Mouse (Mus musculus): ENCODE results near the gene Olfr94. TPM values are rescaled to one million over a fixed set of nuclear protein-coding genes. Genes with fewer than 3 reads are reported as not detected.

Gene Olfr94
- total and polyA plus RNA-seq, 2 experiments: not detected

DNA sequence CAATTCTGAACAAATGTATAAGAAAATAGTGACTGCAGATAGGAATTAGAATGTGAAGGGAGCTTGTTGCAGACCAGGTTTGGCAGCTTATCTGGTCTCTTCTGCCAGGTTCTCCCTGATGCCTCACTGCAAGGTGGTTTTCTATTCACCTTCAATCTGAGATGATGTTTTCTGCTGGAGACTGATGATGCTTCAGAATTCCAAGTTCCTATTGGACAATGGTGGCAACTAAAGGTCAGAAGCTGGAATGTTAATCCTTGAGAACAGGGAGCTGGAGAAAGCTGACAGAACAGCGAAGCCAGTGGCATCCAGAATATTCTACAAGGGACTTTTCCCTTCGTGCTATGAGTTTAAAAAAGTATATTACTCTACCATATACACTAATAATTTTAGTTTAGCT, 10.1 kb downstream of the Olfr94 start:
- H3K9ac ChIP-seq (ENCODE audit: low read depth, low read length): no peak overlapping the region
- H3K27ac ChIP-seq (replicated peaks; ENCODE audit: insufficient read depth, low read depth, low read length): no peak overlapping the region
- 49% methylated on average over 2 of the region's 2 CpGs for WGBS
- no peaks in the 10 kb centered on the region for H3K27me3 ChIP-seq (ENCODE audit: control insufficient read depth, insufficient read depth, low read length)
- peak; percentile 47 for DNase-seq (ENCODE audit: extremely low read depth, low read depth, low spot score)
- H3K79me2 ChIP-seq (ENCODE audit: control insufficient read depth, insufficient read depth, low read length): no peaks in the 10 kb centered on the region
- TF ChIP-seq CTCF (IDR thresholded peaks at IDR 0.05; ENCODE audit: low read depth, low read length) (no peak), POLR2A (IDR thresholded peaks at IDR 0.05; ENCODE audit: extremely low read depth, insufficient read depth, low read length) (no peak)
- no peaks in the 10 kb centered on the region for H3K36me3 ChIP-seq (ENCODE audit: control insufficient read depth, insufficient read depth, low read length)
- no peak overlapping the region for H3K4me3 ChIP-seq (ENCODE audit: insufficient read depth, low read depth, low read length)
- peaks cover 9% of the 10 kb centered on the region; the same call in 1 of the 2 replicates for H3K4me1 ChIP-seq (ENCODE audit: control insufficient read depth, insufficient read depth, low read length)

DNA sequence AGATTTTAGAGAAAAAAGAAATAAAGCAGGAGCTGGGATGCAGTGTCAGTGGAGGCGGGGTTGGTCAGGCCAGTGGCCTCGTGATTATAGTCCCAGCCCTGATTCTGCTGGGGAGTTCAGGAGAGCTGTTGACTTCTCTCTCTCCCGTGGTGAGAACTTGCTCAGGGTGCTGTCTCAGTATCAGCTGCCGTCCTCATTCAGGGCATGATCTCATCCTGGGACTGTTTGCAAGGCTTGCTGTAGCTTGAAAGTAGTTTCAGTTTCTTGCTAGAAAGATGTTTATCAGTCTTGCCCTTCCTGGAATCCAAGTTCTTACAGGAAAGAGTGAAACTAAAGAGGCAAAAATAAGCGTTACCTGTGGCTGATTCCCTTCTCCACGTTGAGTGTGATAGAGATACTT, 15.3 kb downstream of the Olfr94 start:
- Histone ChIP-seq H3K79me2 (ENCODE audit: control insufficient read depth, insufficient read depth, low read length) (no peaks in the 10 kb centered on the region), H3K36me3 (ENCODE audit: control insufficient read depth, insufficient read depth, low read length) (no peaks in the 10 kb centered on the region), H3K4me3 (ENCODE audit: insufficient read depth, low read depth, low read length) (no peak overlapping the region), H3K4me1 (ENCODE audit: control insufficient read depth, insufficient read depth, low read length) (no peaks in the 10 kb centered on the region), H3K27ac (replicated peaks; ENCODE audit: insufficient read depth, low read depth, low read length) (no peak overlapping the region), H3K9ac (ENCODE audit: low read depth, low read length) (no peak overlapping the region), H3K27me3 (ENCODE audit: control insufficient read depth, insufficient read depth, low read length) (no peaks in the 10 kb centered on the region)
- TF ChIP-seq CTCF (IDR thresholded peaks at IDR 0.05; ENCODE audit: low read depth, low read length) (no peak), POLR2A (IDR thresholded peaks at IDR 0.05; ENCODE audit: extremely low read depth, insufficient read depth, low read length) (no peak)
- WGBS: 35% methylated on average over 6 of the region's 6 CpGs
- DNase-seq (ENCODE audit: extremely low read depth, low read depth, low spot score): no peak

DNA sequence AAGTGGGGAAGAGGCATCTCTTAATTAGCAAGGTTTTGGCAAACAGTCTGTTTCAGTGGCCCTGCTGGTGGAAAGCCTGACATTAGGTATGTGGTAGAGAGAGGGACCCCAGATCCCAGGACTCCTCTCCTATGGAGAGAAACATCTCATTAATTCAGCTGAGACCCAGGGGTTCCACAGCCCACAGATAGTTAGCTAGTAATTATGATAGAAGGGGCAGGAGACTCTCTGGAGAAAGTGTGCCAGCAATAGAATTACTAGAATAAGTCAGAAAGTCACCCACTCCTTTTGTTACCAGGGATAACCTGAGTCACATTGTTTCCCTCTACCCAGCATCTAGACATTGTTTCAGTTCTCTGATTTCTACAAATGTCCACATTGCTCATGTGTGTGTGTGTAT, 39.4 kb downstream of the Olfr94 start, which contains the start of gene Olfr93:
Gene Olfr93 (minus strand): TSS at position 101 of the 400 bp plus-strand sequence.
- Histone ChIP-seq H3K79me2 (ENCODE audit: control insufficient read depth, insufficient read depth, low read length) (no peaks in the 10 kb centered on the region), H3K36me3 (ENCODE audit: control insufficient read depth, insufficient read depth, low read length) (no peaks in the 10 kb centered on the region), H3K4me3 (ENCODE audit: insufficient read depth, low read depth, low read length) (no peak within 1 kb of the TSS), H3K4me1 (ENCODE audit: control insufficient read depth, insufficient read depth, low read length) (no peaks in the 10 kb centered on the region), H3K27me3 (ENCODE audit: control insufficient read depth, insufficient read depth, low read length) (no peaks in the 10 kb centered on the region), H3K9ac (ENCODE audit: low read depth, low read length) (no peak within 1 kb of the TSS), H3K27ac (replicated peaks; ENCODE audit: insufficient read depth, low read depth, low read length) (no peak within 1 kb of the TSS)
- no peak for DNase-seq (ENCODE audit: extremely low read depth, low read depth, low spot score)
- TF ChIP-seq CTCF (IDR thresholded peaks at IDR 0.05; ENCODE audit: low read depth, low read length) (no peak), POLR2A (IDR thresholded peaks at IDR 0.05; ENCODE audit: extremely low read depth, insufficient read depth, low read length) (no peak)

Other genes starting within 250 kb of the Olfr94 start
- 24.2 and 26.6 TPM in 2 replicates for gene Ppp1r11, start 249.3 kb downstream of the Olfr94 start, total RNA-seq (2014; rRNA removed)
- gene Ppp1r11, start 249.3 kb downstream of the Olfr94 start, polyA plus RNA-seq (2012; rRNA removed): 36.8 and 37.7 TPM in 2 replicates
- gene Znrd1, start 242.4 kb downstream of the Olfr94 start, total RNA-seq (2014; rRNA removed): 14.2 and 14.8 TPM in 2 replicates
- gene Znrd1, start 242.4 kb downstream of the Olfr94 start, polyA plus RNA-seq (2012; rRNA removed): 12.3 and 13.7 TPM in 2 replicates
- 9.6 and 11.9 TPM in 2 replicates for gene Znrd1as, start 242.4 kb downstream of the Olfr94 start, total RNA-seq (2014; rRNA removed)
- gene Znrd1as, start 242.4 kb downstream of the Olfr94 start, polyA plus RNA-seq (2012; rRNA removed): 2.5 and 2.6 TPM in 2 replicates
- gene 2410137M14Rik, start 219.8 kb downstream of the Olfr94 start, total RNA-seq (2014; rRNA removed): not detected in 2 replicates
- not detected in 2 replicates for gene 2410137M14Rik, start 219.8 kb downstream of the Olfr94 start, polyA plus RNA-seq (2012; rRNA removed)
- gene H2-M5, start 211.5 kb downstream of the Olfr94 start, total RNA-seq (2014; rRNA removed): not detected in 2 replicates
- not detected in 2 replicates for gene H2-M5, start 211.5 kb downstream of the Olfr94 start, polyA plus RNA-seq (2012; rRNA removed)
- gene Zfp57, start 199.8 kb downstream of the Olfr94 start, total RNA-seq (2014; rRNA removed): 0.65 and 1.0 TPM in 2 replicates
- gene Zfp57, start 199.8 kb downstream of the Olfr94 start, polyA plus RNA-seq (2012; rRNA removed): 0.26 and 0.59 TPM in 2 replicates
- not detected in 2 replicates for gene Mog, start 177.6 kb downstream of the Olfr94 start, total RNA-seq (2014; rRNA removed)
- not detected in 2 replicates for gene Mog, start 177.6 kb downstream of the Olfr94 start, polyA plus RNA-seq (2012; rRNA removed)
- 1.2 and 1.9 TPM in 2 replicates for gene Gabbr1, start 155.0 kb downstream of the Olfr94 start, total RNA-seq (2014; rRNA removed)
- 1.4 and 3.2 TPM in 2 replicates for gene Gabbr1, start 155.0 kb downstream of the Olfr94 start, polyA plus RNA-seq (2012; rRNA removed)
- gene Olfr90, start 112.5 kb downstream of the Olfr94 start, total RNA-seq (2014; rRNA removed): not detected in 2 replicates
- not detected in 2 replicates for gene Olfr90, start 112.5 kb downstream of the Olfr94 start, polyA plus RNA-seq (2012; rRNA removed)
- gene Olfr91, start 102.7 kb downstream of the Olfr94 start, total RNA-seq (2014; rRNA removed): not detected in 2 replicates
- gene Olfr91, start 102.7 kb downstream of the Olfr94 start, polyA plus RNA-seq (2012; rRNA removed): not detected in 2 replicates
- gene Olfr92, start 80.9 kb downstream of the Olfr94 start, total RNA-seq (2014; rRNA removed): not detected in 2 replicates
- gene Olfr92, start 80.9 kb downstream of the Olfr94 start, polyA plus RNA-seq (2012; rRNA removed): not detected in 2 replicates
- not detected in 2 replicates for gene Olfr93, start 39.5 kb downstream of the Olfr94 start, total RNA-seq (2014; rRNA removed)
- gene Olfr93, start 39.5 kb downstream of the Olfr94 start, polyA plus RNA-seq (2012; rRNA removed): not detected in 2 replicates
- 0.46 and 0.47 TPM in 2 replicates for gene Ubd, start 7.1 kb downstream of the Olfr94 start, total RNA-seq (2014; rRNA removed)
- gene Ubd, start 7.1 kb downstream of the Olfr94 start, polyA plus RNA-seq (2012; rRNA removed): 0.22 TPM in 1 of 2 replicates, not detected in the other
- not detected in 2 replicates for gene Olfr95, start 12.1 kb upstream of the Olfr94 start, total RNA-seq (2014; rRNA removed)
- not detected in 2 replicates for gene Olfr95, start 12.1 kb upstream of the Olfr94 start, polyA plus RNA-seq (2012; rRNA removed)
- gene Olfr96, start 19.2 kb upstream of the Olfr94 start, total RNA-seq (2014; rRNA removed): not detected in 2 replicates
- gene Olfr96, start 19.2 kb upstream of the Olfr94 start, polyA plus RNA-seq (2012; rRNA removed): not detected in 2 replicates
- not detected in 2 replicates for gene Olfr97, start 36.3 kb upstream of the Olfr94 start, total RNA-seq (2014; rRNA removed)
- gene Olfr97, start 36.3 kb upstream of the Olfr94 start, polyA plus RNA-seq (2012; rRNA removed): not detected in 2 replicates
- gene Olfr98, start 62.8 kb upstream of the Olfr94 start, total RNA-seq (2014; rRNA removed): not detected in 2 replicates
- gene Olfr98, start 62.8 kb upstream of the Olfr94 start, polyA plus RNA-seq (2012; rRNA removed): not detected in 2 replicates
- gene H2-M3, start 69.2 kb upstream of the Olfr94 start, total RNA-seq (2014; rRNA removed): 4.4 and 4.5 TPM in 2 replicates
- 1.7 and 3.3 TPM in 2 replicates for gene H2-M3, start 69.2 kb upstream of the Olfr94 start, polyA plus RNA-seq (2012; rRNA removed)
- not detected in 2 replicates for gene Olfr99, start 82.5 kb upstream of the Olfr94 start, total RNA-seq (2014; rRNA removed)
- not detected in 2 replicates for gene Olfr99, start 82.5 kb upstream of the Olfr94 start, polyA plus RNA-seq (2012; rRNA removed)
- not detected in 2 replicates for gene Olfr101, start 103.3 kb upstream of the Olfr94 start, total RNA-seq (2014; rRNA removed)
- gene Olfr101, start 103.3 kb upstream of the Olfr94 start, polyA plus RNA-seq (2012; rRNA removed): not detected in 2 replicates
- gene Olfr102, start 116.1 kb upstream of the Olfr94 start, total RNA-seq (2014; rRNA removed): not detected in 2 replicates
- gene Olfr102, start 116.1 kb upstream of the Olfr94 start, polyA plus RNA-seq (2012; rRNA removed): not detected in 2 replicates
- not detected in 2 replicates for gene Olfr103, start 138.7 kb upstream of the Olfr94 start, total RNA-seq (2014; rRNA removed)
- gene Olfr103, start 138.7 kb upstream of the Olfr94 start, polyA plus RNA-seq (2012; rRNA removed): not detected in 2 replicates
- not detected in 2 replicates for gene Olfr104-ps, start 158.6 kb upstream of the Olfr94 start, total RNA-seq (2014; rRNA removed)
- not detected in 2 replicates for gene Olfr104-ps, start 158.6 kb upstream of the Olfr94 start, polyA plus RNA-seq (2012; rRNA removed)
- not detected in 2 replicates for gene Olfr105-ps, start 178.0 kb upstream of the Olfr94 start, total RNA-seq (2014; rRNA removed)
- gene Olfr105-ps, start 178.0 kb upstream of the Olfr94 start, polyA plus RNA-seq (2012; rRNA removed): not detected in 2 replicates
- gene Olfr106-ps, start 189.4 kb upstream of the Olfr94 start, total RNA-seq (2014; rRNA removed): not detected in 2 replicates
- gene Olfr106-ps, start 189.4 kb upstream of the Olfr94 start, polyA plus RNA-seq (2012; rRNA removed): not detected in 2 replicates
- gene Olfr107, start 198.2 kb upstream of the Olfr94 start, total RNA-seq (2014; rRNA removed): not detected in 2 replicates
- gene Olfr107, start 198.2 kb upstream of the Olfr94 start, polyA plus RNA-seq (2012; rRNA removed): not detected in 2 replicates
- gene Olfr108, start 244.5 kb upstream of the Olfr94 start, total RNA-seq (2014; rRNA removed): not detected in 2 replicates
- not detected in 2 replicates for gene Olfr108, start 244.5 kb upstream of the Olfr94 start, polyA plus RNA-seq (2012; rRNA removed)